Mouse (Mus musculus) bone marrow, adult 2 months (tissue): ENCODE measurements at regions not wholly inside any gene's neighbourhood (a gene's known extent, or its start where the extent isn't known, plus 50 kb on each side); places are given as distances from the start of the nearest gene placed in this dataset.

Experiments
- CTCF ChIP-seq: fragments of 200-500 bp; IDR thresholded peaks from 2 replicates; pipeline ENCODE4 v1.5.1; 2011; ENCODE audit warnings: low read length, control low read depth; ENCODE audit not compliant: control insufficient read depth, insufficient read depth
- POLR2A ChIP-seq: fragments of 200-500 bp; IDR thresholded peaks from 2 replicates; pipeline ENCODE4 v1.6.1; 2011; ENCODE audit warnings: low read depth, mild to moderate bottlenecking, control low read depth, low read length, borderline replicate concordance; ENCODE audit not compliant: control insufficient read depth

DNA sequence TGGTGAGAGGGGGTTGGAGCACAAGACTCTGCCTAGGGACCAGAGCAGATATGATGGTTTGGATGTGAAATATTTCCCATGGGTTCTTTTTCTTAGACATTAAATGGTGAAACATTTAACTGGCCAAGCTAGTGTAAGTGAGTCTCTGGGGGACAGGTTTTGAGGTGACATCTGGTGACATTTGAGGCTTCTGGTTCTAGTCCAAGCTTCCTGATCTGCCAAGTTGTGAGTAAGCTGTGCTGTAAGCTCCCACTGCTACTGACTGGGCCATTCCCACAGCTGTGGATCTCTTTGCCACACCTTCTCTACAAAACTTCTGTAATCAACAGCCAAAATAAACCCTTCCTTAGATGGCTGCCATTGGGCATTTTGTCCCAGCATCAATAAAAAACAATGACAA lies 264.4 kb downstream of the Cbln1 start:
- TF ChIP-seq POLR2A (no peak), CTCF (no peak)
